Mouse (Mus musculus) leukemia stem cell, adult 10-12 weeks (primary cell): Measurements from ENCODE around the gene Csrp1. TPM values are rescaled to one million over a fixed set of nuclear protein-coding genes. Genes with fewer than 3 reads are reported as not detected.

ENCODE experiments used
- polyA plus RNA-seq: library from polyadenylated mRNA; stranded (reverse); fragments of >175 nt; gene quantifications from 2 replicates; pipeline ENCODE4 v1.2.3, GENCODE M21; 2012; ENCODE audit warnings: low replicate concordance

Gene Csrp1
- polyA plus RNA-seq, result 35.5 and 37.6 TPM in 2 replicates

DNA sequence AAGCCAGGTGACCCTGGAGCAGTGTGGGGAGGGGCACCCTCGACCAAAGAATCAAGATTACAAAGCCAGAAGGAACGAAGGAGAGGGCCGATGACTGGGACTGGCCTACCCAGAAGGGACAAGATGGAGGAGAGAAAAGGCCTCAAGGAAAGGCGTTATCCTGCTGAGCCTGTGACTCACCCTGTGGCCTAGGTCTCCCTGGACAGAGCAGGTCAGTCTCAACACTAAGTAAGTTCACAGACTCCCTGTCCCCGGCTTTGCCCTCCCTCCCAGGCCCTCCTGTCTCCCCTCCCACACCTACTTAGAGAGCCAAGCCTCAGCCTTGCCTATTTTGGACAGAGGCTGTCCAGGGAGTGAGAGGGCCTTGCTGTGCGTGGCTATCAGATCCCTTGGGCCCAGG is at the start of gene Csrp1:
Csrp1 (plus strand) TSS at position 79 of the 400 bp plus-strand sequence.

GRCm38 (mm10) chr1:135765645-135766591 is 46.1 kb downstream of the Csrp1 start, which contains the start of gene Phlda3:
Gene Phlda3 (plus strand): TSS chr1:135766119.

GRCm38 (mm10) chr1:135778780-135779535 is 59.1 kb downstream of the Csrp1 start, which contains the start of gene Tnni1:
Gene Tnni1 (plus strand): TSS chr1:135779434.

Other genes starting within 250 kb of the Csrp1 start
- 4.3 and 4.8 TPM in 2 replicates for gene Nav1, start 112.8 kb upstream of the Csrp1 start, polyA plus RNA-seq
- 17.3 and 22.3 TPM in 2 replicates for gene Phlda3, start 46.1 kb downstream of the Csrp1 start, polyA plus RNA-seq
- gene Tnni1, start 59.4 kb downstream of the Csrp1 start, polyA plus RNA-seq, result 0.20 TPM in 1 of 2 replicates, not detected in the other
- 1.2 and 1.4 TPM in 2 replicates for gene Lad1, start 98.5 kb downstream of the Csrp1 start, polyA plus RNA-seq
- not detected in 2 replicates for gene Tnnt2, start 116.3 kb downstream of the Csrp1 start, polyA plus RNA-seq
- gene Pkp1, start 199.1 kb downstream of the Csrp1 start, polyA plus RNA-seq, result not detected in 2 replicates